Mouse (Mus musculus) lung, postnatal 25 days (tissue): ENCODE data around the gene Catspere2.

Source experiments
- DNase-seq: peaks from one replicate; pipeline ENCODE4 v3.0.0; 2022; ENCODE audit warnings: low spot score

Gene Catspere2

DNA sequence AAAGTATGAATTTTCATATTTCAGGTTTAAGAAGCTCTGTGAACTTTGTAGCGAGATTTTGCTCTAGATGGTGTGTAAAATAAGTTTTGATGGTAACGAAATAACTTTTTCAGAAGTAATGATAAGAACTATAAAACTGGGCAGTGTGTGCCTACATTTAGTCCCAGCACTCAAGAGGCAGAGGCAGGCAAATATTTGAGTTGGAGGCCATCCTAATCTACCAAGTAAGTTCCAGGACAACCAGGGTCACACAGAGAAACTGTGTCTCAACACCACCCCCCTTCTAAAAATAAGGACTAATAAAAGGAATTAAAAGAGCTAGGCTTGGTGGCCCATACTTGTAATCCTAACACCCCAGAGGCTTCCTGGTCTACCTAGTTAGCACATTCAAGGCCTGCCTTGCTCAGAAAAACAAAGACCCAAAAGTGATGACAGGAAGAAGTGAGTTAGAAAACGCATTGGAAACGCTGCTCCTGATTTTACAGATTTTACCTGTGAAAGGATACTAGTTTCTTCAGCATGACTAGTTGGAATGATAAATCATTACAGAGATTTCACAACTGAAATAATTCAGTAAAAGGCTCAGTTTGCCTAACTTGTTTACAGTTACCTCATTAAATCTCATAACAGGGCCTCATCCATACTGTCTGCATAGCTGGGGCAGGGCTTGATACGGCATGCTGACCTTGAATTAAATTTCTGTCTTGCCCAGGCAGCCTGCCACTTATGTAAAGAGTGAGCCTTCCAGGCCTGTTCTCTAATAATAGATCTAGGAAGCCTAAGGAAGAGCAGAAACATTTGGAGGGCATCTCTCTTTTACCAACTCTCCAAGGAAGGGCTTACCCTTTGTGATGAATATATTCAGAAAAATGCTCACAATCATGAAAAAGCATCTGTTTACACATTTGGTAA lies 236.2 kb downstream of the Catspere2 start:
- DNase-seq, result peak; percentile 46
